Mouse (Mus musculus) bone marrow macrophage, adult 2 months (primary cell): ENCODE results near the gene Rtn2.

Experiments
- CTCF ChIP-seq: IDR thresholded peaks from 2 replicates; pipeline ENCODE4 v1.5.1; 2012; ENCODE audit warnings: low read depth, mild to moderate bottlenecking, low read length, moderate library complexity
- POLR2A ChIP-seq: IDR thresholded peaks from 2 replicates; pipeline ENCODE4 v1.6.1; 2012; ENCODE audit warnings: mild to moderate bottlenecking, low read depth, low read length, borderline replicate concordance

- TF ChIP-seq CTCF (no peak), POLR2A (no peak)
Measured at GRCm38 (mm10) chr7:19309884-19310641, 27.6 kb downstream of the Rtn2 start, which contains the start of gene Fosb.
